Mouse (Mus musculus) cerebellum, postnatal 4 days (tissue): ENCODE measurements around the gene Gmpr.

Source experiments
- DNase-seq, 2 experiments: peaks; one replicate each; pipeline ENCODE4 v3.0.0; 2022; ENCODE audit warnings: low spot score in 2 of 2, mixed read lengths in 1 of 2

Gmpr gene

DNA sequence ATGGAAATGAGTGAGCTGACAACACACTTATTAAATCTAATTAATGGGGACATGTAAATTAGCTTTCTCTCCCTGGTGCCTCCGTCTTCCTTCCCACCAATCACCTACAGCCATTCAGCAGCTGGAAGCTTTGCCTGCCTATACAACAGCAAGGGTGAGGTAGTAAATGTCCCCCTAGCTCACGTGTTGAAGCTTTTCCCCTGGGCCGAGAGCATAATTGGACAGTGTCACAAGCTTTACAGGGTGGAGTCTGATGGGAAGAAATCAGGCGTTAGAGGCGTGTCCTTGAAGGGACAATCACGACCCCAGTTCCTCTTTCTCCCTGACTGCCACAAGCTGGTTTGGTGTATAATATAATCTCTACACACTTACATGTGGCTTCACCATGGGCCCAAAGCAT lies 93.2 kb downstream of the Gmpr start:
- no peak for DNase-seq
